Mouse (Mus musculus) heart, postnatal 4 days (tissue): ENCODE measurements at regions not wholly inside any gene's neighbourhood (a gene's known extent, or its start where the extent isn't known, plus 50 kb on each side); places are given as distances from the start of the nearest gene placed in this dataset.

ENCODE experiments used
- DNase-seq: peaks from one replicate; pipeline ENCODE4 v3.0.0; 2021

GRCm38 (mm10) chr2:160186106-160186505, 147.9 kb downstream of the Gm826 start:
- DNase-seq: no peak

GRCm38 (mm10) chr2:160170975-160171515, 162.9 kb downstream of the Gm826 start:
- peak; percentile 18 for DNase-seq

GRCm38 (mm10) chr2:160158599-160159261, 175.2 kb downstream of the Gm826 start:
- no peak for DNase-seq

- no peak for DNase-seq
These were observed 180.2 kb downstream of the Gm826 start for GRCm38 (mm10) chr2:160153781-160154180.

GRCm38 (mm10) chr2:160152101-160152500, 181.9 kb downstream of the Gm826 start:
- no peak for DNase-seq

GRCm38 (mm10) chr2:160148936-160149335, 185.0 kb downstream of the Gm826 start:
- no peak for DNase-seq

- no peak for DNase-seq
These were observed 185.4 kb downstream of the Gm826 start for GRCm38 (mm10) chr2:160148516-160148915.

GRCm38 (mm10) chr2:160148031-160148430, 185.9 kb downstream of the Gm826 start:
- no peak for DNase-seq

- DNase-seq: no peak
These were observed 193.7 kb downstream of the Gm826 start for GRCm38 (mm10) chr2:160140166-160140740.

- DNase-seq: no peak
These were observed 195.9 kb downstream of the Gm826 start for GRCm38 (mm10) chr2:160138091-160138490.

- DNase-seq: no peak
These were observed 202.2 kb downstream of the Gm826 start for GRCm38 (mm10) chr2:160131797-160132196.

GRCm38 (mm10) chr2:160131386-160131785, 202.6 kb downstream of the Gm826 start:
- DNase-seq: no peak

- DNase-seq: no peak
These were observed 216.8 kb downstream of the Gm826 start for GRCm38 (mm10) chr2:160117148-160117547.

- no peak for DNase-seq
These were observed 222.7 kb downstream of the Gm826 start for GRCm38 (mm10) chr2:160111176-160111692.

- no peak for DNase-seq
These were observed 240.9 kb downstream of the Gm826 start for GRCm38 (mm10) chr2:160093078-160093477.

- DNase-seq: no peak
These were observed 248.0 kb downstream of the Gm826 start for GRCm38 (mm10) chr2:160085999-160086398.

- DNase-seq: no peak
These were observed 250.3 kb downstream of the Gm826 start for GRCm38 (mm10) chr2:160083674-160084073.

GRCm38 (mm10) chr2:160082106-160082653, 251.8 kb downstream of the Gm826 start:
- DNase-seq: no peak

GRCm38 (mm10) chr2:160075694-160076093, 258.3 kb downstream of the Gm826 start:
- DNase-seq: no peak

- no peak for DNase-seq
These were observed 263.5 kb downstream of the Gm826 start for GRCm38 (mm10) chr2:160070441-160070840.

GRCm38 (mm10) chr2:160068772-160069171, 265.2 kb downstream of the Gm826 start:
- no peak for DNase-seq

- DNase-seq: no peak
These were observed 266.1 kb downstream of the Gm826 start for GRCm38 (mm10) chr2:160067904-160068303.

- peak; percentile 67 for DNase-seq
These were observed 267.3 kb downstream of the Gm826 start for GRCm38 (mm10) chr2:160066491-160067303.
